Mouse (Mus musculus) liver, adult 2 months (tissue): ENCODE results near the gene Serf2.

ENCODE experiments used
- CTCF ChIP-seq: fragments of 200-500 bp; IDR thresholded peaks from 2 replicates; pipeline ENCODE4 v1.5.1; 2011; ENCODE audit warnings: low read depth, low read length, control low read depth
- POLR2A ChIP-seq: fragments of 200-500 bp; IDR thresholded peaks from 2 replicates; pipeline ENCODE4 v1.6.1; 2011; ENCODE audit warnings: low read length, control low read depth; ENCODE audit not compliant: insufficient read depth; ENCODE audit errors: extremely low read depth

DNA sequence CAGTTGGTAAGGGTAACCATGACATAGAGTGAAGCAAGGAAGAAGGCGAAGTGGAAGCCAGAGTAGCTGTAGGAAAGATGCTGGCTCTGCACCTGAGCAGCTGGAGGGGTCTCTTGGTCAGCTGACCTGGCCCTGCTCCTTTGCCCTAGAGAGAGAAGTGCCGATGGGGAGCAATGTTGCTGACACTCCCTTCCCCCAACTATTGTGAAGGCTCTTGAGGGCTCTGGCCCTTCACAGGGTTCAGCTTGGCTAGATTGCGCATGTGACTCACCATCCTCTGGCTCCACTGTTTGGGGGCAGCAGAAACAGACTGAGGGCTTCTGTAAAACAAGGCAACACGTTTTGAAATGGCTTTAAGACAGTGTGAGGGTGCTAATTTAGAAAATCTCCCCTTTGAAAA is 3.4 kb downstream of the Serf2 start:
- no peak for TF ChIP-seq CTCF
- TF ChIP-seq POLR2A = no peak
